Mouse (Mus musculus): ENCODE measurements around the gene Muc1. TPM values are rescaled to one million over a fixed set of nuclear protein-coding genes. Genes with fewer than 3 reads are reported as not detected.

The Muc1 gene
- total and polyA plus RNA-seq, 3 experiments, result 0.09 to 0.60 (median 0.38) TPM

Other genes starting within 250 kb of the Muc1 start
Only the 20 nearest of the 29 such genes appear.
- gene Rusc1, start 135.7 kb upstream of the Muc1 start, total RNA-seq (2012; rRNA removed), result 25.1 and 30.1 TPM in 2 replicates
- 17.7 and 19.7 TPM in 2 replicates for gene Rusc1, start 135.7 kb upstream of the Muc1 start, total RNA-seq (2014; rRNA removed)
- gene Rusc1, start 135.7 kb upstream of the Muc1 start, polyA plus RNA-seq (2012; ENCODE audit: insufficient read length, low read depth), result 16.7 and 19.4 TPM in 2 replicates
- 0.13 TPM in 1 of 2 replicates, not detected in the other for gene Gm43738, start 128.0 kb upstream of the Muc1 start, total RNA-seq (2012; rRNA removed)
- gene Gm43738, start 128.0 kb upstream of the Muc1 start, total RNA-seq (2014; rRNA removed), result not detected in 2 replicates
- not detected in 2 replicates for gene Gm43738, start 128.0 kb upstream of the Muc1 start, polyA plus RNA-seq (2012; ENCODE audit: insufficient read length, low read depth)
- 243 and 244 TPM in 2 replicates for gene Fdps, start 127.1 kb upstream of the Muc1 start, total RNA-seq (2012; rRNA removed)
- gene Fdps, start 127.1 kb upstream of the Muc1 start, total RNA-seq (2014; rRNA removed), result 490 and 572 TPM in 2 replicates
- gene Fdps, start 127.1 kb upstream of the Muc1 start, polyA plus RNA-seq (2012; ENCODE audit: insufficient read length, low read depth), result 177 and 200 TPM in 2 replicates
- not detected in 2 replicates for gene Pklr, start 92.9 kb upstream of the Muc1 start, total RNA-seq (2012; rRNA removed)
- not detected in 2 replicates for gene Pklr, start 92.9 kb upstream of the Muc1 start, total RNA-seq (2014; rRNA removed)
- not detected in 2 replicates for gene Pklr, start 92.9 kb upstream of the Muc1 start, polyA plus RNA-seq (2012; ENCODE audit: insufficient read length, low read depth)
- gene Hcn3, start 68.9 kb upstream of the Muc1 start, total RNA-seq (2012; rRNA removed), result 1.8 and 2.0 TPM in 2 replicates
- gene Hcn3, start 68.9 kb upstream of the Muc1 start, total RNA-seq (2014; rRNA removed), result 1.7 and 1.8 TPM in 2 replicates
- gene Hcn3, start 68.9 kb upstream of the Muc1 start, polyA plus RNA-seq (2012; ENCODE audit: insufficient read length, low read depth), result 3.1 and 3.2 TPM in 2 replicates
- 29.9 and 31.2 TPM in 2 replicates for gene Clk2, start 64.3 kb upstream of the Muc1 start, total RNA-seq (2012; rRNA removed)
- 18.8 and 19.7 TPM in 2 replicates for gene Clk2, start 64.3 kb upstream of the Muc1 start, total RNA-seq (2014; rRNA removed)
- gene Clk2, start 64.3 kb upstream of the Muc1 start, polyA plus RNA-seq (2012; ENCODE audit: insufficient read length, low read depth), result 72.0 and 77.2 TPM in 2 replicates
- gene Scamp3, start 51.6 kb upstream of the Muc1 start, total RNA-seq (2012; rRNA removed), result 12.5 and 17.1 TPM in 2 replicates
- gene Scamp3, start 51.6 kb upstream of the Muc1 start, total RNA-seq (2014; rRNA removed), result 4.1 and 4.5 TPM in 2 replicates
- 64.1 and 72.7 TPM in 2 replicates for gene Scamp3, start 51.6 kb upstream of the Muc1 start, polyA plus RNA-seq (2012; ENCODE audit: insufficient read length, low read depth)
- 1.6 and 2.2 TPM in 2 replicates for gene Fam189b, start 45.9 kb upstream of the Muc1 start, total RNA-seq (2012; rRNA removed)
- 0.31 and 1.1 TPM in 2 replicates for gene Fam189b, start 45.9 kb upstream of the Muc1 start, total RNA-seq (2014; rRNA removed)
- gene Fam189b, start 45.9 kb upstream of the Muc1 start, polyA plus RNA-seq (2012; ENCODE audit: insufficient read length, low read depth), result 6.7 and 8.4 TPM in 2 replicates
- gene Gba, start 26.1 kb upstream of the Muc1 start, total RNA-seq (2012; rRNA removed), result 62.5 and 64.1 TPM in 2 replicates
- gene Gba, start 26.1 kb upstream of the Muc1 start, total RNA-seq (2014; rRNA removed), result 61.2 and 65.3 TPM in 2 replicates
- 59.4 and 63.6 TPM in 2 replicates for gene Gba, start 26.1 kb upstream of the Muc1 start, polyA plus RNA-seq (2012; ENCODE audit: insufficient read length, low read depth)
- 6.1 and 10.1 TPM in 2 replicates for gene Thbs3, start 13.9 kb upstream of the Muc1 start, total RNA-seq (2012; rRNA removed)
- 4.2 and 5.7 TPM in 2 replicates for gene Thbs3, start 13.9 kb upstream of the Muc1 start, total RNA-seq (2014; rRNA removed)
- gene Thbs3, start 13.9 kb upstream of the Muc1 start, polyA plus RNA-seq (2012; ENCODE audit: insufficient read length, low read depth), result 4.3 and 4.6 TPM in 2 replicates
- 205 and 222 TPM in 2 replicates for gene Mtx1, start 2.0 kb upstream of the Muc1 start, total RNA-seq (2012; rRNA removed)
- 256 and 299 TPM in 2 replicates for gene Mtx1, start 2.0 kb upstream of the Muc1 start, total RNA-seq (2014; rRNA removed)
- 159 and 162 TPM in 2 replicates for gene Mtx1, start 2.0 kb upstream of the Muc1 start, polyA plus RNA-seq (2012; ENCODE audit: insufficient read length, low read depth)
- 141 and 143 TPM in 2 replicates for gene Krtcap2, start 16.9 kb downstream of the Muc1 start, total RNA-seq (2012; rRNA removed)
- 127 and 180 TPM in 2 replicates for gene Krtcap2, start 16.9 kb downstream of the Muc1 start, total RNA-seq (2014; rRNA removed)
- 198 and 230 TPM in 2 replicates for gene Krtcap2, start 16.9 kb downstream of the Muc1 start, polyA plus RNA-seq (2012; ENCODE audit: insufficient read length, low read depth)
- gene Trim46, start 17.3 kb downstream of the Muc1 start, total RNA-seq (2012; rRNA removed), result 1.9 and 2.0 TPM in 2 replicates
- gene Trim46, start 17.3 kb downstream of the Muc1 start, total RNA-seq (2014; rRNA removed), result 0.36 TPM in 2 replicates
- gene Trim46, start 17.3 kb downstream of the Muc1 start, polyA plus RNA-seq (2012; ENCODE audit: insufficient read length, low read depth), result 1.4 and 1.9 TPM in 2 replicates
- gene Dpm3, start 30.3 kb downstream of the Muc1 start, total RNA-seq (2012; rRNA removed), result 189 and 228 TPM in 2 replicates
- gene Dpm3, start 30.3 kb downstream of the Muc1 start, total RNA-seq (2014; rRNA removed), result 45.8 and 52.7 TPM in 2 replicates
- gene Dpm3, start 30.3 kb downstream of the Muc1 start, polyA plus RNA-seq (2012; ENCODE audit: insufficient read length, low read depth), result 70.4 and 74.8 TPM in 2 replicates
- 47.8 and 50.9 TPM in 2 replicates for gene Slc50a1, start 41.5 kb downstream of the Muc1 start, total RNA-seq (2012; rRNA removed)
- 40.6 and 41.8 TPM in 2 replicates for gene Slc50a1, start 41.5 kb downstream of the Muc1 start, total RNA-seq (2014; rRNA removed)
- gene Slc50a1, start 41.5 kb downstream of the Muc1 start, polyA plus RNA-seq (2012; ENCODE audit: insufficient read length, low read depth), result 44.7 and 56.0 TPM in 2 replicates
- 0.59 and 0.93 TPM in 2 replicates for gene Efna1, start 52.1 kb downstream of the Muc1 start, total RNA-seq (2012; rRNA removed)
- 0.62 and 0.70 TPM in 2 replicates for gene Efna1, start 52.1 kb downstream of the Muc1 start, total RNA-seq (2014; rRNA removed)
- 0.71 and 0.80 TPM in 2 replicates for gene Efna1, start 52.1 kb downstream of the Muc1 start, polyA plus RNA-seq (2012; ENCODE audit: insufficient read length, low read depth)
- gene Efna3, start 93.9 kb downstream of the Muc1 start, total RNA-seq (2012; rRNA removed), result 0.13 TPM in 1 of 2 replicates, not detected in the other
- 0.09 TPM in 1 of 2 replicates, not detected in the other for gene Efna3, start 93.9 kb downstream of the Muc1 start, total RNA-seq (2014; rRNA removed)
- 0.19 TPM in 1 of 2 replicates, not detected in the other for gene Efna3, start 93.9 kb downstream of the Muc1 start, polyA plus RNA-seq (2012; ENCODE audit: insufficient read length, low read depth)
- 2.6 and 3.1 TPM in 2 replicates for gene Efna4, start 109.0 kb downstream of the Muc1 start, total RNA-seq (2012; rRNA removed)
- gene Efna4, start 109.0 kb downstream of the Muc1 start, total RNA-seq (2014; rRNA removed), result 0.76 and 1.1 TPM in 2 replicates
- gene Efna4, start 109.0 kb downstream of the Muc1 start, polyA plus RNA-seq (2012; ENCODE audit: insufficient read length, low read depth), result 1.00 and 1.1 TPM in 2 replicates
- 31.3 and 39.1 TPM in 2 replicates for gene Adam15, start 120.9 kb downstream of the Muc1 start, total RNA-seq (2012; rRNA removed)
- gene Adam15, start 120.9 kb downstream of the Muc1 start, total RNA-seq (2014; rRNA removed), result 5.8 and 5.9 TPM in 2 replicates
- gene Adam15, start 120.9 kb downstream of the Muc1 start, polyA plus RNA-seq (2012; ENCODE audit: insufficient read length, low read depth), result 26.2 and 26.5 TPM in 2 replicates
- not detected in 2 replicates for gene Dcst2, start 132.9 kb downstream of the Muc1 start, total RNA-seq (2012; rRNA removed)
- gene Dcst2, start 132.9 kb downstream of the Muc1 start, total RNA-seq (2014; rRNA removed), result not detected in 2 replicates
- 0.10 and 0.14 TPM in 2 replicates for gene Dcst2, start 132.9 kb downstream of the Muc1 start, polyA plus RNA-seq (2012; ENCODE audit: insufficient read length, low read depth)